Mouse (Mus musculus): ENCODE measurements around the gene Dnajb4.
"Not testable (repeated sequence)": the region's sequence is repeated elsewhere in the genome, so short reads cannot be mapped to it uniquely, and the experiment has no call there.

DNA sequence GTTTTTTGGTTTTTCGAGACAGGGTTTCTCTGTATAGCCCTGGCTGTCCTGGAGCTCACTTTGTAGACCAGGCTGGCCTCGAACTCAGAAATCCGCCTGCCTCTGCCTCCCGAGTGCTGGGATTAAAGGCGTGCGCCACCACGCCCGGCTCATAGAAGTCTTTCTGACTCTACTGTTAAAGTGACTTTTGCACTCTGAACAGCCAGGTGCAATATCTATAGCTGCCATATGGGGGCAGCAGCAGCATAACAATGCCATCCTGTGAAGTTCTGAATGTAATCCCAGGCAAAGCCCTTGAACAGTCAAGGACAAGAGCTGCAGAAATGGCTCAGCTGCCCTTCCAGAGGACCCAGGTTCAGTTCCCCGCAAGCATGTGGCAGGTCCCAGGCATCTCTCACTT lies 49.3 kb upstream of the Dnajb4 start:
- not testable (repeated sequence) for TF ChIP-seq POLR2A (IDR thresholded peaks at IDR 0.05; ENCODE audit: borderline replicate concordance, control insufficient read depth, low read depth, low read length)
- peak; percentile 25; the same call in 1 of the 2 replicates for TF ChIP-seq CTCF (IDR thresholded peaks at IDR 0.05; ENCODE audit: control insufficient read depth, insufficient read depth, low read length)

Data from bone marrow, adult 2 months (tissue).